ENCODE assay signal across 13 mouse cellular contexts in genomic region chr11:119933819-119934583, GRCm38 (mm10). TPM values are rescaled to one million over a fixed set of nuclear protein-coding genes. Genes with fewer than 3 reads are reported as not detected.
DNase-seq lines count a peak whose midpoint lies in the region; ATAC-seq and TF ChIP-seq lines count a peak whose summit lies in the region.
"Had no signal": no experiment of that assay in that cellular context is flagged by ENCODE, and none has a peak within 500 bp of the region (broad histone marks: within the 10 kb centered on the region; RNA-seq: fewer than 3 reads in every experiment).

No protein-coding gene starts in this region.

- H3K27me3 ChIP-seq in embryonic facial prominence, embryonic 15.5 days = no peaks in the 10 kb centered on the region
- H3K27me3 ChIP-seq in embryonic facial prominence, embryonic 10.5 days (replicated peaks; ENCODE audit: low read depth, poor library complexity, severe bottlenecking) = peaks cover 15% of the 10 kb centered on the region
- H3K27me3 ChIP-seq in myocyte (ENCODE audit: control insufficient read depth, insufficient read depth, insufficient read length) = no peaks in the 10 kb centered on the region
- H3K27me3 ChIP-seq: hindbrain, embryonic 15.5 days; kidney, embryonic 15.5 days had no signal

- H3K4me3 ChIP-seq in embryonic facial prominence, embryonic 15.5 days (replicated peaks) = no peak overlapping the region
- H3K4me3 ChIP-seq in embryonic facial prominence, embryonic 10.5 days = no peak overlapping the region
- no peak overlapping the region for H3K4me3 ChIP-seq in myocyte
- H3K4me3 ChIP-seq: erythroblast, embryonic 14.5 days; heart, adult 2 months; hindbrain, embryonic 15.5 days; kidney, embryonic 15.5 days had no signal

- no peaks in the 10 kb centered on the region for H3K36me3 ChIP-seq in embryonic facial prominence, embryonic 15.5 days
- H3K36me3 ChIP-seq in embryonic facial prominence, embryonic 10.5 days (replicated peaks) = no peaks in the 10 kb centered on the region
- no peaks in the 10 kb centered on the region for H3K36me3 ChIP-seq in myocyte (ENCODE audit: control insufficient read depth, insufficient read depth)
- H3K36me3 ChIP-seq: hindbrain, embryonic 15.5 days; kidney, embryonic 15.5 days had no signal

- WGBS in embryonic facial prominence, embryonic 15.5 days = 74% methylated on average over 8 of the region's 8 CpGs
- WGBS in embryonic facial prominence, embryonic 10.5 days = 82% methylated on average over 8 of the region's 8 CpGs

- peak overlapping the region; percentile 58; the same call in 1 of the 2 replicates for H3K27ac ChIP-seq in embryonic facial prominence, embryonic 15.5 days (replicated peaks)
- H3K27ac ChIP-seq in embryonic facial prominence, embryonic 10.5 days (replicated peaks) = no peak overlapping the region
- H3K27ac ChIP-seq: heart, adult 2 months; hindbrain, embryonic 15.5 days; kidney, embryonic 15.5 days had no signal

- ATAC-seq in embryonic facial prominence, embryonic 15.5 days (ENCODE audit: insufficient number of reproducible peaks, low FRiP score, low TSS enrichment, low read depth) = no peak
- ATAC-seq in megakaryocyte progenitor cell, adult 5-6 weeks (replicated peaks; ENCODE audit: poor library complexity) = no peak
- ATAC-seq: lung, postnatal 0 days had no signal

- no peaks in the 10 kb centered on the region for H3K9me3 ChIP-seq in embryonic facial prominence, embryonic 15.5 days (replicated peaks)
- no peaks in the 10 kb centered on the region for H3K9me3 ChIP-seq in embryonic facial prominence, embryonic 10.5 days
- H3K9me3 ChIP-seq: hindbrain, embryonic 15.5 days; kidney, embryonic 15.5 days had no signal

- H3K4me1 ChIP-seq in embryonic facial prominence, embryonic 15.5 days = peaks cover 76% of the 10 kb centered on the region
- H3K4me1 ChIP-seq in embryonic facial prominence, embryonic 10.5 days = peaks cover 57% of the 10 kb centered on the region

- no peak for DNase-seq in embryonic facial prominence, embryonic 10.5 days (ENCODE audit: low spot score)
- peak; percentile 32 to 45 for DNase-seq in spleen, postnatal 36 days (ENCODE audit: low spot score in 2 of 2)
- no peak for DNase-seq in spleen, postnatal 14 days (ENCODE audit: low spot score in 2 of 2)
- DNase-seq in urinary bladder, postnatal 36 days (ENCODE audit: low spot score in 2 of 2) = no peak
- DNase-seq in ovary, postnatal 36 days (ENCODE audit: low spot score) = no peak

- no peaks in the 10 kb centered on the region for H3K79me2 ChIP-seq in myocyte (ENCODE audit: control insufficient read depth, insufficient read depth)

- no peak overlapping the region for H3ac ChIP-seq in myocyte (ENCODE audit: control insufficient read depth, insufficient read length)

- H3K9ac ChIP-seq in embryonic facial prominence, embryonic 15.5 days = no peak overlapping the region
- H3K9ac ChIP-seq: hindbrain, embryonic 15.5 days; kidney, embryonic 15.5 days had no signal

- H3K4me2 ChIP-seq in embryonic facial prominence, embryonic 15.5 days (replicated peaks) = no peak overlapping the region
- H3K4me2 ChIP-seq in myocyte (ENCODE audit: low read depth) = peak overlapping the region; percentile 44
- H3K4me2 ChIP-seq: hindbrain, embryonic 15.5 days; kidney, embryonic 15.5 days had no signal

- no peak for TF ChIP-seq POLR2A in myocyte (IDR thresholded peaks at IDR 0.05; ENCODE audit: insufficient read length, low read depth)

TF ChIP-seq in myocyte, 11 proteins besides CTCF, POLR2A, EP300 and RAD21:
- no peak for TF ChIP-seq TCF12 (IDR thresholded peaks at IDR 0.05; ENCODE audit: insufficient read depth, poor library complexity, severe bottlenecking)
- no peak for TF ChIP-seq E2F4 (IDR thresholded peaks at IDR 0.05; ENCODE audit: insufficient read depth)
- no peak for TF ChIP-seq CEBPB (IDR thresholded peaks at IDR 0.05; ENCODE audit: insufficient read depth, poor library complexity, severe bottlenecking)
- peak in 2 of 3 experiments; percentile 30 to 70 for TF ChIP-seq MYOG (IDR thresholded peaks at IDR 0.05; ENCODE audit: control insufficient read depth in 1 of 3, insufficient read depth in 1 of 3, insufficient read length in 2 of 3, low read depth in 2 of 3)
- no peak for TF ChIP-seq MAX (IDR thresholded peaks at IDR 0.05; ENCODE audit: low read depth)
- TF ChIP-seq MYOD1 (IDR thresholded peaks at IDR 0.05; ENCODE audit: control insufficient read depth in 1 of 3, insufficient read length in 2 of 3, low read depth in 2 of 3) = peak in 2 of 3 experiments; percentile 86 to 88
- no peak for TF ChIP-seq SRF (IDR thresholded peaks at IDR 0.05; ENCODE audit: control insufficient read depth, insufficient read length, low read depth)
- no peak for TF ChIP-seq REST (IDR thresholded peaks at IDR 0.05; ENCODE audit: insufficient read depth, insufficient read length)
- TF ChIP-seq POLR2AphosphoS2 (IDR thresholded peaks at IDR 0.05; ENCODE audit: insufficient read length, low read depth) = peak; percentile 24

RNA-seq across cellular contexts. Expression of gene Baiap2, which starts 8.6 kb away (rescaled TPM):
- 36.8 and 42.0 TPM in 2 replicates for polyA plus RNA-seq in embryonic facial prominence, embryonic 15.5 days (2015; fragmentation: Nextera tagmentation; extraction: Ambion mirVana)
- polyA plus RNA-seq in embryonic facial prominence, embryonic 10.5 days (2016; fragmentation: Nextera tagmentation; extraction: Ambion mirVana) = 9.6 and 11.0 TPM in 2 replicates
- 23.0 TPM for polyA plus RNA-seq in myocyte (2012; fragmentation: generic; extraction: Trizol)
- 4.4 and 4.8 TPM in 2 replicates for total RNA-seq in megakaryocyte progenitor cell, adult 5-6 weeks (2015)
- 5.5 and 6.8 TPM in 2 replicates for total RNA-seq in megakaryocyte progenitor cell, adult 5-6 weeks (2017)

RNA-seq across cellular contexts. Expression of gene Chmp6, which starts 20.8 kb away (rescaled TPM):
- 93.8 and 95.1 TPM in 2 replicates for polyA plus RNA-seq in embryonic facial prominence, embryonic 15.5 days (2015; fragmentation: Nextera tagmentation; extraction: Ambion mirVana)
- polyA plus RNA-seq in embryonic facial prominence, embryonic 10.5 days (2016; fragmentation: Nextera tagmentation; extraction: Ambion mirVana) = 117 and 120 TPM in 2 replicates
- polyA plus RNA-seq in myocyte (2012; fragmentation: generic; extraction: Trizol) = 60.5 TPM
- total RNA-seq in megakaryocyte progenitor cell, adult 5-6 weeks (2015) = 15.9 and 16.2 TPM in 2 replicates
- total RNA-seq in megakaryocyte progenitor cell, adult 5-6 weeks (2017) = 33.4 and 34.8 TPM in 2 replicates

Comparison
In these comparisons a context has a peak if more than half of its experiments do, and no peak if none do; other contexts are left out.
1. DNase-seq: peak in spleen, postnatal 36 days (2 of 2); none in embryonic facial prominence, embryonic 10.5 days (single experiment), spleen, postnatal 14 days (0 of 2), urinary bladder, postnatal 36 days (0 of 2) and ovary, postnatal 36 days (single experiment).